Mouse (Mus musculus) hindbrain, embryonic 11.5 days (tissue): ENCODE measurements at regions not wholly inside any gene's neighbourhood (a gene's known extent, or its start where the extent isn't known, plus 50 kb on each side); places are given as distances from the start of the nearest gene placed in this dataset.

Experiments
- ATAC-seq: fragments of 200-750 bp; cut with Nextera tagmentation; 2 replicates; pipeline ENCODE4 v1.8.0; 2017; ENCODE audit warnings: mild to moderate bottlenecking, moderate TSS enrichment, moderate library complexity; ENCODE audit not compliant: low FRiP score
- DNase-seq: peaks from one replicate; pipeline ENCODE4 v3.0.0-alpha.2; 2015; ENCODE audit warnings: low spot score
- H3K27ac ChIP-seq: fragments of 300-500 bp; sonication (generic); 2 replicates; pipeline ENCODE4 v1.5.1; 2014; ENCODE audit warnings: mild to moderate bottlenecking, low read depth, low read length
- H3K27me3 ChIP-seq: fragments of 300-500 bp; sonication (generic); 2 replicates; pipeline ENCODE4 v1.6.1; 2014; ENCODE audit warnings: mild to moderate bottlenecking, low read length, moderate library complexity, mixed read lengths; ENCODE audit not compliant: control insufficient read depth, insufficient read depth
- H3K36me3 ChIP-seq: fragments of 300-500 bp; sonication (generic); 2 replicates; pipeline ENCODE4 v1.6.1; 2014; ENCODE audit warnings: mild to moderate bottlenecking, low read length, moderate library complexity, mixed read lengths; ENCODE audit not compliant: control insufficient read depth, insufficient read depth
- H3K4me1 ChIP-seq: fragments of 300-500 bp; sonication (generic); replicated peaks from 2 replicates; pipeline ENCODE4 v1.6.1; 2014; ENCODE audit warnings: low read length, mixed read lengths; ENCODE audit not compliant: control insufficient read depth, insufficient read depth
- H3K4me2 ChIP-seq: fragments of 300-500 bp; sonication (generic); replicated peaks from 2 replicates; pipeline ENCODE4 v1.6.1; 2014; ENCODE audit warnings: mild to moderate bottlenecking, low read depth, low read length
- H3K4me3 ChIP-seq: fragments of 300-500 bp; sonication (generic); 2 replicates; pipeline ENCODE4 v1.5.1; 2014; ENCODE audit warnings: low read depth, low read length
- H3K9ac ChIP-seq: fragments of 300-500 bp; sonication (generic); 2 replicates; pipeline ENCODE4 v1.6.1; 2014; ENCODE audit warnings: low read depth, low read length
- H3K9me3 ChIP-seq: fragments of 300-500 bp; sonication (generic); 2 replicates; pipeline ENCODE4 v1.6.1; 2016; ENCODE audit warnings: low read length; ENCODE audit not compliant: control insufficient read depth
- WGBS: fragments of 180-500 bp; shearing (Covaris S2); extraction: QIAGEN DNeasy Blood & Tissue Kit; methylation state at CpG from one replicate; pipeline ENCODE4 v1.1.7; 2014; 5-methylcytosine and 5-hydroxymethylcytosine counted together

DNA sequence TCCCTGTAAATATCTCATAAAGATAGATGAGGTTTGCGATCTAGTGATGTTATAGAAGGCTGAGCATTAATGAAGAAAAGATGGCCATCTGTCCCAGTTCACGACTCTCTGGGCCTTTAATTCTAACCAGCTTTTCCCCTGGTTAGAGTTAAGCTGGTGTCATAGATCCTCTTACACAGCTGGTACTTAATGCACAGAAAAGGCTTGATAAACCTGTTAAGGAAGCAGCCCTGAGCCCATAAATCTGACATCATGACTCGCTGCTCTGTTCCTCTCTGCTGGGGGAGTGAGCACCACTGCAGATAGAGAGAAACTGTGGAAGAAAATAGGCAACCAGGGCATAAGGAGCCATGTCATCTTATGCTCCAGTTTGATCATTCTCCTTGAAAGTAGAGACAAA, 316.5 kb downstream of the Etaa1 start:
- H3K36me3 ChIP-seq = no peaks in the 10 kb centered on the region
- ATAC-seq = no peak
- H3K4me3 ChIP-seq = no peak overlapping the region
- no peaks in the 10 kb centered on the region for H3K4me1 ChIP-seq
- no peak overlapping the region for H3K4me2 ChIP-seq
- H3K27ac ChIP-seq = no peak overlapping the region
- WGBS = 73% methylated on average over 3 of the region's 3 CpGs
- H3K27me3 ChIP-seq = no peaks in the 10 kb centered on the region
- no peak for DNase-seq
- H3K9ac ChIP-seq = no peak overlapping the region
- no peaks in the 10 kb centered on the region for H3K9me3 ChIP-seq

DNA sequence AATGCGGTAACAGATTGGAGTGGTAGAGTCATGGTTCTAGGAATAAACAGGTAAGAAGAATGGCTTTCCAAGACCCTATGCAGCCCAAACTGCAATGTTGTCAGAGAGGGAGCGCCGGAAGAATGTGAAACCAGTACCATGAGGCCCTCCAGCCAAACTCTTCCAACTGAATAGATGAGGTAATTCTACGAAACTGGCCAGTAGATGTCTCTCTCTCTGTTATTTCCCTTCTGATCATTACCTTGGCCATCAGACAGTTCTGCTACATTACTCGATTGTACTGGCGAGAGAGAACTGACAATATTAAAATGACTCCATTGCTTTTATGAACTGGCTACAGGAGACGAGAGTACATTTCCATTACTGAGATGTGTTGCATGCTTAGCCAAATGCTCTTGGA, 313.8 kb downstream of the Etaa1 start:
- Histone ChIP-seq H3K4me2 (no peak overlapping the region), H3K36me3 (no peaks in the 10 kb centered on the region), H3K27ac (no peak overlapping the region), H3K27me3 (no peaks in the 10 kb centered on the region), H3K4me1 (no peaks in the 10 kb centered on the region), H3K9me3 (no peaks in the 10 kb centered on the region), H3K4me3 (no peak overlapping the region), H3K9ac (no peak overlapping the region)
- 74% methylated on average over 7 of the region's 7 CpGs for WGBS
- DNase-seq (no peak), ATAC-seq (no peak)

DNA sequence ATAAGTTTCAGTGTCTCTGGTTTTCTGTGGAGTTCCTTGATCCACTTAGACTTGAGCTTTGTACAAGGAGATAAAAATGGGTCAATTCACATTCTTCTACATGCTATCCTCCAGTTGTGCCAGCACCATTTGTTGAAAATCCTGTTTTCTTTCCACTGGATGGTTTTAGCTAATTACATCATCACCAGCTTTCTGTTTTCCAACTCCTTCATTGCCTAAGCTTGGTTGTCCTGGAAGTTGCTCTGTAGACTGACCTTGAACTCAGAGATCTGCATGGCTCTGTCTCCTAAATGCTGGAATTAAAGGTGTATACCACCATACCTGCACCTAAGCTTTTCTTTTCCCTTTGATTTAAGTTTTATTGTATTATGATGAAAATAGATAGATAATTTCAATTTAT, 306.2 kb downstream of the Etaa1 start:
- no peaks in the 10 kb centered on the region for H3K9me3 ChIP-seq

DNA sequence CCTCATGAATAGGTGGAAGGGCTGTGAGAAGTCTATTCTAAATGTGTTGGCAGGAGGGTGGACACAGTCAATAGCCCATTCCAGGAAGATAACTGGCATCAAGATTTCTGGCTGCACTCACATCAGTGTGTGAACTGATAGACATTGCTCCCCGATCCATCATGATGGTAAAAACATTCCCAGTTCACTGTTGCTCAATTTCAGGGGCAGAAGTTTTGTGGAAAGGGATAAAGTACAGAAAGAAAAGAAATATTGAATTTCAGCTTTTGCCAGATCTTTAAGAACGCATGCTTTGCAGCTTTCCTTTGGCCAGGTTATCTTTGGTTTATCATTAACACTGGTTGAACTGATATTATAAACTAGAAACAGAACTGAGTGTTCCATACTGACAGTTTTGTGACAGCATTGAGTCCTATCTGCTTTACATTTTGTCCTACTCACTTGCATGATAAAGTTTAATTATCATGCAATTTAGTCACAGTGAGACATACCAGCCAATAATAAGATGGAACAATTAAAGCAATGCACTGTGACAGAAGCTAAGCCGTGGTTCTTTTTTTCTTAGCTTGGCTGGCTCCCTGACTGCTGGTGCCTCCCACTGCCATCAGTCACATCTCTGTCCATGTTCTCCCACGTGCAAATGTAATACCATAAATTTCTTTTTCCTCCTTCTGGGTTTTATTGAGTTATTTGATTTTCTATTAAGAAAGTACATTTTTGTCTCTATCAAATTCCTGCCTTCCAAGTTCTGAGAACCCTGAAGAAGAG, 302.1 kb downstream of the Etaa1 start:
- H3K4me1 ChIP-seq = no peaks in the 10 kb centered on the region
- H3K27ac ChIP-seq = no peak overlapping the region
- H3K4me3 ChIP-seq = no peak overlapping the region
- ATAC-seq (no peak), DNase-seq (no peak)
- H3K9me3 ChIP-seq = no peaks in the 10 kb centered on the region
- WGBS = 56% methylated on average over 4 of the region's 4 CpGs
- H3K36me3 ChIP-seq = no peaks in the 10 kb centered on the region
- H3K4me2 ChIP-seq = no peak overlapping the region
- H3K27me3 ChIP-seq = no peaks in the 10 kb centered on the region
- no peak overlapping the region for H3K9ac ChIP-seq

More for the DNA sequence above, 306.2 kb downstream of the Etaa1 start:
- no peak for DNase-seq
- no peak overlapping the region for H3K9ac ChIP-seq
- H3K27me3 ChIP-seq = no peaks in the 10 kb centered on the region
- no peaks in the 10 kb centered on the region for H3K4me1 ChIP-seq
- ATAC-seq = no peak
- no peak overlapping the region for H3K27ac ChIP-seq
- no peaks in the 10 kb centered on the region for H3K36me3 ChIP-seq
- no peak overlapping the region for H3K4me2 ChIP-seq
- no peak overlapping the region for H3K4me3 ChIP-seq

DNA sequence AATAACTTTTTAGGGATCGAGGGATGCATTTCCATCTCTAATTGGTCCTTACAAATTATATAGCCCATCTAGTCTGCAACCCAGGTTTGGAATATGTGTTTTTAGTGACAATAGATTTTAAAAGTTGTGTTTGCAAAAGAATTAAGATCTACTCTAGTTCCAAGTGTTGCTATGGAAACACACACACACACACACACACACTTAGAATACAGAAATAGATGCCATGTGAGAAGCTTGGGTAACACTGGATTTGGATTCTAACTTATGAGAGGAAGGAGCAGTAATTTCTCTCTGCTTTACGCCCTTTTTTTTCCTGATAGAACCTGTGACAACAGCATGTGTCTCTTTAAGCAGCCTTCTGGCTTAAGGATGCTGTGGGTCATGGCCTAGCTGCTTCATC, 297.8 kb downstream of the Etaa1 start:
- Histone ChIP-seq H3K27ac (no peak overlapping the region), H3K4me3 (no peak overlapping the region), H3K4me1 (no peaks in the 10 kb centered on the region), H3K9ac (no peak overlapping the region), H3K27me3 (no peaks in the 10 kb centered on the region), H3K9me3 (no peaks in the 10 kb centered on the region), H3K36me3 (no peaks in the 10 kb centered on the region), H3K4me2 (no peak overlapping the region)
- DNase-seq = no peak
- no peak for ATAC-seq
- 95% methylated on average over 2 of the region's 2 CpGs for whole genome bisulfite sequencing

DNA sequence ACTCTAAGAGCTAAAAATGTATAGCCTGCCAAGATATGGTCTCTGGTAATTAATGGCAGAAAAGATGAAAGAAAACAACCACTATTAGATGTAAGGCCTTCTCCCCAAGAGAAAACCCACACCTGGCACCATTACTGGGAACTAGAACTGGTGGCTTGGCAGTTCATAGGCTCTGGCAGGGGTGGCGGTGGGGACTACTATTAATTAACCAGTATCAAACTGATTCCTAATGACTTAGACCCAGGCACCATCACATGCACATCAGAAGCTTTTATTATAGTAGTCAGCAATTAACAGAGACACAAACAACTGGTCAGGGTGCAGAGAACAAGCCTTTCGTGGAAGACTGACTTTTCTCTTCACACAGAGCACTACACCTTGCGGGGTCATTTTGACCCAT, 296.0 kb downstream of the Etaa1 start:
- Histone ChIP-seq H3K4me3 (no peak overlapping the region), H3K4me2 (no peak overlapping the region), H3K36me3 (no peaks in the 10 kb centered on the region), H3K27me3 (no peaks in the 10 kb centered on the region), H3K27ac (no peak overlapping the region), H3K9ac (no peak overlapping the region), H3K4me1 (no peaks in the 10 kb centered on the region), H3K9me3 (no peaks in the 10 kb centered on the region)
- WGBS = 82% methylated on average over 3 of the region's 3 CpGs
- no peak for DNase-seq
- ATAC-seq = peak; percentile 29; the same call in 1 of the 2 replicates

DNA sequence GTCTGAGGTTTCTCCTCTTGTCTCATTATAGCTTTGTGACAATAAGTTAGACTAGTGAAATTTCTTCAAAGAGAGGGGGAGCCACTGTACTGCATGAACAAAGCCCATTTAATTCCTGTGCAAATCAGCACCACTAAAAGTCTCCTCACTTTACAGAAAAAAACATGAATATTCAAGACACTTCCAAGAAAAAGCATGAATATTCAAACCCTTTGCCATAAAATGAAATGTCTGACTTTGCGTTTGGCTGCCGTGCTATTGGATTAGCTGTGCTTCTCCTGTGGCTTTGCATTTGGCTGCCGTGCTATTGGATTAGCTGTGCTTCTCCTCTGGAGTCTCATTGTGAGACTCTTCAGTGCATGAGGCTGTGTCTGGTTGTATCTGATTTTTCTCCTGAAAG, 295.4 kb downstream of the Etaa1 start:
- DNase-seq (no peak), ATAC-seq (peak; percentile 67)
- Histone ChIP-seq H3K9me3 (no peaks in the 10 kb centered on the region), H3K27ac (no peak overlapping the region), H3K9ac (no peak overlapping the region), H3K4me1 (no peaks in the 10 kb centered on the region), H3K4me3 (no peak overlapping the region), H3K36me3 (no peaks in the 10 kb centered on the region), H3K27me3 (no peaks in the 10 kb centered on the region), H3K4me2 (no peak overlapping the region)
- WGBS = 74% methylated on average over 3 of the region's 3 CpGs

DNA sequence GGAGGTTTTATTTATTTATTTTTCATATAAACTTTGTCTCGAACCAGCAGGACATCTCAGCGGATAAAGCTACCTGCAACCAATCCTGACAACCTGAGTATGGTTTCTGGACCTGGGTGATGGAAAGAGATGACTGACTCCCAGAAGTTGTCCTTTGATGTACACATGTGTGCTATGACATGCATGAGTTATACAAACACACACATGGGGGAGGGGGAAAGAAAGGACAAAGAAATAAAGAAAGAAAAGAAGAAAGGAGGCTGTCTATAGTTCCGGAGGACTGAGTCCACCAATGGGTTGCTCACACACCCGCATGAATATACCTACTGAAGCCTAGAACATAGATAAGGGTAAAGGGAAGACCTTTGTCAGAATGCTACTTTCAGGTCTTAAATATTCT, 295.0 kb downstream of the Etaa1 start:
- Histone ChIP-seq H3K27me3 (no peaks in the 10 kb centered on the region), H3K4me3 (no peak overlapping the region), H3K36me3 (no peaks in the 10 kb centered on the region), H3K4me1 (no peaks in the 10 kb centered on the region), H3K27ac (no peak overlapping the region), H3K4me2 (no peak overlapping the region), H3K9ac (no peak overlapping the region), H3K9me3 (no peaks in the 10 kb centered on the region)
- 90% methylated on average over 4 of the region's 4 CpGs for WGBS
- DNase-seq (no peak), ATAC-seq (peak; percentile 17; the same call in 1 of the 2 replicates)

DNA sequence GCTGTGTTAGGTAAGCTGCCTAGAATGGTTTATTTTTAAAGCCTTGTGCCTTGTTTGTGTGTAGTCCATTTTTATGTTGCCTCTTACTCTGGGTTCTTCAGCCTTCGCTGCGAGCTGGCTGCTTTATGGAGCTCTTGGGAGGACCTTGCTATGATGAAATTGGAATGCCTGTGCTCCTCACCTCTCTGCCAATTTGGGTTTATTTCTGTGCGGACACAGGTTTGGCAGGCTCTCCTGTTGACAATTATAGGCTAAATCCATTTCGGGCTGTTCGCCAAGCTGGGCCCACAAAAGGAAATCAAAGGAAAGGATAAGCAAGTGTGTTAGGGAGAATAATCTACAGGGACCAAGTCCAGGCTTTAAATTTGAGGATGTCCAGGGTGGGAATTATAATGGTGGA, 289.8 kb downstream of the Etaa1 start:
- ATAC-seq (no peak), DNase-seq (no peak)
- WGBS = 89% methylated on average over 5 of the region's 5 CpGs
- H3K36me3 ChIP-seq = no peaks in the 10 kb centered on the region
- H3K4me1 ChIP-seq = no peaks in the 10 kb centered on the region
- H3K9ac ChIP-seq = no peak overlapping the region
- H3K27ac ChIP-seq = no peak overlapping the region
- no peak overlapping the region for H3K4me3 ChIP-seq
- H3K9me3 ChIP-seq = no peaks in the 10 kb centered on the region
- no peaks in the 10 kb centered on the region for H3K27me3 ChIP-seq
- H3K4me2 ChIP-seq = no peak overlapping the region
